Mouse (Mus musculus): ENCODE data around the gene Gm7271. TPM values are rescaled to one million over a fixed set of nuclear protein-coding genes. Genes with fewer than 3 reads are reported as not detected.

The Gm7271 gene
- not detected for polyA plus RNA-seq (2015; fragmentation: Illumina TruSeq; extraction: RNeasy Lipid Tissue Mini Kit (QIAGEN cat#74804); ENCODE audit: insufficient read depth, low replicate concordance)

DNA sequence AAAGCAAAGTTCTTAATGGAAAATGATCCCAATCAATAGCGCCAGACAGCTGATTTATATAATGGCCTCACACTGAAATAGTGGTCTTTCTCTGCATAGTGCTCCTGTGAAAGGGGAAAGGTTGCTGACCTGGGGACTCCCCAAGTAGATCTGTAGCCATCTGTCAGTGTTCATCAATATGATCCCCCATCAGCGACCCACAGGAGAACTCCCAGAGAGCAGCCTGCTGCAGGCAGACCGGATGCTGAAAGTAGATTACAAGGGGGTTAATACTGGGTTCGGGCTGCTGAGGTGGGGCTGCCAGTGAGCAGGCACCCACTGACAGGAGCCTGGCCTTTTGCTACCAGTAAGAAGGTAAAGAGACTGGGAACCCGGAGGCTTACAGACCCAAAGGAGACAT is at the start of gene Gm7271:
Gene Gm7271, plus strand, starts transcription at position 230 of the 400 bp plus-strand sequence.

DNA sequence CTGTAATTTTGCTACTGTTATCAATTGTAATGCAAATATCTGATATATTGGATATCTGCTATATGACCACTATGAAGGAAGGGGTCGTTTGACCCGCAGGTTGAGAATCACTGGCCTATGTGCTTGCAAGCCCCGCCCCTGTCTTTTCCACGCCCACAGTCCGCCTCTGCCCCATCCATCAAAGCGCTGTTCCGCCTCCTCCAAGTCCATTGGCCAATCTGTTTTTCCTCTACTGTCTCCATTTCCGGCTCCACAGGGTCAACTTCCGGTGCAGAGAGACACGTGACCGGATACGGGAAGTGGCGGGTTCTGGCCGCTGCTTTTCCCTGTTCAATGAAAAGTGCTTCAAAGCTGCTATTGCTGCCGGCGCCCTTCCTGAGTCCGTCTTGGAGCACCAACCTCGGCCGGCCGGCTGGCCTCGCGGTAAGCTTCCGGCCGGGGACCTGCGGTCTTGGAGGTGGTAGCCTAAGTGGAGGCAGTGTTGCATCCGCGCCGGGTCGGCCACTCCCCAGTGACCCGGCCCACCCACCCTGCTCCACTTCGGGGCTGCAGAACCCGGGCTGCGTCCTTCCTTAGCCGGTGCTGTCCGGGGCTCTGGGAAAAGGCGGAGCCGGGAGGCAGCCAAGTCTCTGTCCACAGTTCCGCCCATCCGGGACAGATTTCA is 45.3 kb downstream of the Gm7271 start, which contains the start of gene Exoc1:
Gene Exoc1, plus strand, starts transcription at position 272 of the 664 bp plus-strand sequence.

Other genes starting within 250 kb of the Gm7271 start
- gene Clock, start 179.2 kb upstream of the Gm7271 start, polyA plus RNA-seq (2015; fragmentation: Illumina TruSeq; extraction: RNeasy Lipid Tissue Mini Kit (QIAGEN cat#74804); ENCODE audit: insufficient read depth, low replicate concordance), result 21.2 TPM
- gene Pdcl2, start 152.9 kb upstream of the Gm7271 start, polyA plus RNA-seq (2015; fragmentation: Illumina TruSeq; extraction: RNeasy Lipid Tissue Mini Kit (QIAGEN cat#74804); ENCODE audit: insufficient read depth, low replicate concordance), result not detected
- not detected for gene Nmu, start 120.3 kb upstream of the Gm7271 start, polyA plus RNA-seq (2015; fragmentation: Illumina TruSeq; extraction: RNeasy Lipid Tissue Mini Kit (QIAGEN cat#74804); ENCODE audit: insufficient read depth, low replicate concordance)
- 85.2 TPM for gene Exoc1, start 45.3 kb downstream of the Gm7271 start, polyA plus RNA-seq (2015; fragmentation: Illumina TruSeq; extraction: RNeasy Lipid Tissue Mini Kit (QIAGEN cat#74804); ENCODE audit: insufficient read depth, low replicate concordance)
- 19.0 TPM for gene Cep135, start 104.7 kb downstream of the Gm7271 start, polyA plus RNA-seq (2015; fragmentation: Illumina TruSeq; extraction: RNeasy Lipid Tissue Mini Kit (QIAGEN cat#74804); ENCODE audit: insufficient read depth, low replicate concordance)
- 1.2 TPM for gene C530008M17Rik, start 172.5 kb downstream of the Gm7271 start, polyA plus RNA-seq (2015; fragmentation: Illumina TruSeq; extraction: RNeasy Lipid Tissue Mini Kit (QIAGEN cat#74804); ENCODE audit: insufficient read depth, low replicate concordance)